Mouse (Mus musculus) liver, adult 2 months (tissue): ENCODE results near the gene Dsn1. TPM values are rescaled to one million over a fixed set of nuclear protein-coding genes. Genes with fewer than 3 reads are reported as not detected.

Experiments used
- DNase-seq: peaks from one replicate; pipeline ENCODE4 v3.0.0-alpha.2; 2011; ENCODE audit warnings: low read depth, low spot score; ENCODE audit errors: extremely low read depth
- H3K27ac ChIP-seq: fragments of 200-500 bp; replicated peaks from 2 replicates; pipeline ENCODE4 v1.5.1; 2012; ENCODE audit warnings: low read depth, mild to moderate bottlenecking, control low read depth, inconsistent platforms, low read length; ENCODE audit not compliant: insufficient read depth
- H3K27me3 ChIP-seq: fragments of 200-500 bp; 2 replicates; pipeline ENCODE4 v1.6.1; 2012; ENCODE audit warnings: mild to moderate bottlenecking, moderate library complexity, low read length, inconsistent platforms; ENCODE audit not compliant: control insufficient read depth, insufficient read depth
- H3K36me3 ChIP-seq: fragments of 200-500 bp; 2 replicates; pipeline ENCODE4 v1.6.1; 2012; ENCODE audit warnings: low read length, inconsistent platforms; ENCODE audit not compliant: control insufficient read depth, insufficient read depth
- H3K4me1 ChIP-seq: fragments of 200-500 bp; 2 replicates; pipeline ENCODE4 v1.6.1; 2011; ENCODE audit warnings: low read length; ENCODE audit not compliant: control insufficient read depth, insufficient read depth
- H3K4me3 ChIP-seq: fragments of 200-500 bp; 2 replicates; pipeline ENCODE4 v1.5.1; 2011; ENCODE audit warnings: low read depth, mild to moderate bottlenecking, control low read depth, low read length, moderate library complexity; ENCODE audit not compliant: insufficient read depth
- H3K79me2 ChIP-seq: fragments of 200-500 bp; 2 replicates; pipeline ENCODE4 v1.6.1; 2012; ENCODE audit warnings: inconsistent platforms, mild to moderate bottlenecking, low read length, moderate library complexity; ENCODE audit not compliant: control insufficient read depth, insufficient read depth
- H3K9ac ChIP-seq: fragments of 200-500 bp; 2 replicates; pipeline ENCODE4 v1.6.1; 2012; ENCODE audit warnings: low read depth, mild to moderate bottlenecking, control low read depth, inconsistent platforms, low read length
- CTCF ChIP-seq: fragments of 200-500 bp; IDR thresholded peaks from 2 replicates; pipeline ENCODE4 v1.5.1; 2011; ENCODE audit warnings: low read depth, low read length, control low read depth
- POLR2A ChIP-seq: fragments of 200-500 bp; IDR thresholded peaks from 2 replicates; pipeline ENCODE4 v1.6.1; 2011; ENCODE audit warnings: low read length, control low read depth; ENCODE audit not compliant: insufficient read depth; ENCODE audit errors: extremely low read depth
- WGBS: fragments of 180-500 bp; shearing (Covaris S2); methylation state at CpG from one replicate; pipeline ENCODE4 v1.1.7; 2018; 5-methylcytosine and 5-hydroxymethylcytosine counted together
- polyA plus RNA-seq: library from polyadenylated mRNA; depleted of rRNA; stranded (reverse); fragments of >200 nt; gene quantifications from 2 replicates; pipeline ENCODE4 v1.2.3, GENCODE M21; 2012; rRNA removed
- total RNA-seq: library from RNA; depleted of rRNA; stranded (reverse); fragments of >200 nt; gene quantifications from 2 replicates; pipeline ENCODE4 v1.2.3, GENCODE M21; 2014; rRNA removed

The Dsn1 gene
- 1.0 TPM in 2 replicates for total RNA-seq
- polyA plus RNA-seq: 0.10 and 0.49 TPM in 2 replicates

GRCm38 (mm10) chr2:157006511-157007233 is at the start of gene Dsn1:
Gene Dsn1 (minus strand): TSS chr2:157007154.
- DNase-seq: peak; percentile 75
- Histone ChIP-seq H3K4me3 (peak within 1 kb of the TSS; percentile 69), H3K79me2 (no peaks in the 10 kb centered on the region), H3K36me3 (no peaks in the 10 kb centered on the region), H3K27me3 (no peaks in the 10 kb centered on the region), H3K9ac (peak within 1 kb of the TSS; percentile 74), H3K27ac (no peak within 1 kb of the TSS), H3K4me1 (peaks cover 3% of the 10 kb centered on the region)
- WGBS: under 1% methylated on average over 56 of the region's 56 CpGs
- no peak for TF ChIP-seq POLR2A
- no peak for TF ChIP-seq CTCF

GRCm38 (mm10) chr2:157055721-157056120 is 48.8 kb upstream of the Dsn1 start:
- no peaks in the 10 kb centered on the region for H3K4me1 ChIP-seq
- 89% methylated on average over 6 of the region's 6 CpGs for WGBS
- H3K36me3 ChIP-seq: no peaks in the 10 kb centered on the region
- H3K79me2 ChIP-seq: no peaks in the 10 kb centered on the region
- TF ChIP-seq CTCF (no peak), POLR2A (no peak)
- no peak for DNase-seq
- no peak overlapping the region for H3K9ac ChIP-seq
- no peak overlapping the region for H3K4me3 ChIP-seq
- no peaks in the 10 kb centered on the region for H3K27me3 ChIP-seq
- no peak overlapping the region for H3K27ac ChIP-seq

GRCm38 (mm10) chr2:157054816-157055215 is 47.9 kb upstream of the Dsn1 start:
- no peaks in the 10 kb centered on the region for H3K27me3 ChIP-seq
- H3K9ac ChIP-seq: no peak overlapping the region
- no peak for DNase-seq
- no peaks in the 10 kb centered on the region for H3K79me2 ChIP-seq
- no peaks in the 10 kb centered on the region for H3K4me1 ChIP-seq
- TF ChIP-seq CTCF: no peak
- no peak for TF ChIP-seq POLR2A
- H3K27ac ChIP-seq: no peak overlapping the region
- no peak overlapping the region for H3K4me3 ChIP-seq
- WGBS: 70% methylated on average over 5 of the region's 5 CpGs
- H3K36me3 ChIP-seq: no peaks in the 10 kb centered on the region

- Histone ChIP-seq H3K27me3 (no peaks in the 10 kb centered on the region), H3K9ac (no peak overlapping the region), H3K36me3 (no peaks in the 10 kb centered on the region), H3K4me1 (no peaks in the 10 kb centered on the region), H3K4me3 (no peak overlapping the region), H3K27ac (no peak overlapping the region), H3K79me2 (no peaks in the 10 kb centered on the region)
- 81% methylated on average over 8 of the region's 8 CpGs for WGBS
- no peak for DNase-seq
- TF ChIP-seq POLR2A: no peak
- no peak for TF ChIP-seq CTCF
These were observed 47.3 kb upstream of the Dsn1 start for GRCm38 (mm10) chr2:157054297-157054696.

- TF ChIP-seq POLR2A (no peak), CTCF (peak; percentile 22; the same call in 1 of the 2 replicates)
- H3K36me3 ChIP-seq: no peaks in the 10 kb centered on the region
- no peak for DNase-seq
- no peaks in the 10 kb centered on the region for H3K4me1 ChIP-seq
- H3K4me3 ChIP-seq: no peak overlapping the region
- H3K79me2 ChIP-seq: no peaks in the 10 kb centered on the region
- WGBS: 82% methylated on average over 4 of the region's 4 CpGs
- no peak overlapping the region for H3K9ac ChIP-seq
- H3K27me3 ChIP-seq: no peaks in the 10 kb centered on the region
- no peak overlapping the region for H3K27ac ChIP-seq
These were observed 46.8 kb upstream of the Dsn1 start for GRCm38 (mm10) chr2:157053787-157054186.

GRCm38 (mm10) chr2:157053124-157053523 is 46.2 kb upstream of the Dsn1 start:
- H3K36me3 ChIP-seq: no peaks in the 10 kb centered on the region
- no peaks in the 10 kb centered on the region for H3K79me2 ChIP-seq
- WGBS: 96% methylated on average over 5 of the region's 5 CpGs
- H3K4me3 ChIP-seq: no peak overlapping the region
- TF ChIP-seq POLR2A (no peak), CTCF (no peak)
- no peaks in the 10 kb centered on the region for H3K27me3 ChIP-seq
- no peaks in the 10 kb centered on the region for H3K4me1 ChIP-seq
- no peak for DNase-seq
- H3K9ac ChIP-seq: no peak overlapping the region
- no peak overlapping the region for H3K27ac ChIP-seq
